Mouse (Mus musculus) midbrain, embryonic 11.5 days (tissue): Measurements from ENCODE around the gene Prss36. TPM values are rescaled to one million over a fixed set of nuclear protein-coding genes. Genes with fewer than 3 reads are reported as not detected.

ENCODE experiments used
- ATAC-seq: fragments of 200-750 bp; cut with Nextera tagmentation; 2 replicates; pipeline ENCODE4 v1.8.0; 2017; ENCODE audit warnings: moderate TSS enrichment, moderate library complexity; ENCODE audit not compliant: low FRiP score
- DNase-seq: peaks from one replicate; pipeline ENCODE4 v3.0.0; 2015; ENCODE audit warnings: low spot score; ENCODE audit errors: missing footprints
- H3K27ac ChIP-seq: fragments of 300-500 bp; sonication (generic); 2 replicates; pipeline ENCODE4 v1.5.1; 2014; ENCODE audit warnings: low read depth, low read length
- H3K27me3 ChIP-seq: fragments of 300-500 bp; sonication (generic); 2 replicates; pipeline ENCODE4 v1.6.1; 2014; ENCODE audit warnings: mild to moderate bottlenecking, low read length, moderate library complexity, mixed read lengths; ENCODE audit not compliant: control insufficient read depth, insufficient read depth
- H3K36me3 ChIP-seq: fragments of 300-500 bp; sonication (generic); 2 replicates; pipeline ENCODE4 v1.6.1; 2014; ENCODE audit warnings: mild to moderate bottlenecking, low read length, moderate library complexity, mixed read lengths; ENCODE audit not compliant: control insufficient read depth, insufficient read depth
- H3K4me1 ChIP-seq: fragments of 300-500 bp; sonication (generic); 2 replicates; pipeline ENCODE4 v1.6.1; 2014; ENCODE audit warnings: low read length; ENCODE audit not compliant: control insufficient read depth, insufficient read depth
- H3K4me2 ChIP-seq: fragments of 300-500 bp; sonication (generic); 2 replicates; pipeline ENCODE4 v1.6.1; 2014; ENCODE audit warnings: mild to moderate bottlenecking, moderate library complexity
- H3K4me3 ChIP-seq: fragments of 300-500 bp; sonication (generic); 2 replicates; pipeline ENCODE4 v1.5.1; 2014; ENCODE audit warnings: low read depth, low read length
- H3K9ac ChIP-seq: fragments of 300-500 bp; sonication (generic); 2 replicates; pipeline ENCODE4 v1.6.1; 2014; ENCODE audit warnings: low read length
- H3K9me3 ChIP-seq: fragments of 300-500 bp; sonication (generic); 2 replicates; pipeline ENCODE4 v1.6.1; 2016; ENCODE audit warnings: low read length; ENCODE audit not compliant: control insufficient read depth
- WGBS: fragments of 180-500 bp; shearing (Covaris S2); extraction: QIAGEN DNeasy Blood & Tissue Kit; methylation state at CpG from one replicate; pipeline ENCODE4 v1.1.7; 2014; 5-methylcytosine and 5-hydroxymethylcytosine counted together
- polyA plus RNA-seq: library from polyadenylated mRNA; unstranded; fragments of >200 nt; fragmentation: Nextera tagmentation; extraction: Ambion mirVana; gene quantifications from 2 replicates; pipeline ENCODE4 v1.2.1, GENCODE M21; 2014

The Prss36 gene
- polyA plus RNA-seq, 1 experiment from 2014 or later, result 9.6 TPM

GRCm38 (mm10) chr7:127927726-127928125, 18.8 kb downstream of the Prss36 start:
- H3K4me1 ChIP-seq, result peaks cover 9% of the 10 kb centered on the region
- H3K27me3 ChIP-seq, result peaks cover 11% of the 10 kb centered on the region; the same call in 1 of the 2 replicates
- ATAC-seq, result no peak
- WGBS, result 82% methylated on average over 11 of the region's 11 CpGs
- DNase-seq, result no peak
- no peak overlapping the region for H3K9ac ChIP-seq
- H3K36me3 ChIP-seq, result peaks cover 3% of the 10 kb centered on the region; the same call in 1 of the 2 replicates
- no peak overlapping the region for H3K27ac ChIP-seq
- no peak overlapping the region for H3K4me3 ChIP-seq
- H3K4me2 ChIP-seq, result no peak overlapping the region
- H3K9me3 ChIP-seq, result no peaks in the 10 kb centered on the region

GRCm38 (mm10) chr7:127926846-127927245, 19.7 kb downstream of the Prss36 start:
- ATAC-seq, result no peak

DNA sequence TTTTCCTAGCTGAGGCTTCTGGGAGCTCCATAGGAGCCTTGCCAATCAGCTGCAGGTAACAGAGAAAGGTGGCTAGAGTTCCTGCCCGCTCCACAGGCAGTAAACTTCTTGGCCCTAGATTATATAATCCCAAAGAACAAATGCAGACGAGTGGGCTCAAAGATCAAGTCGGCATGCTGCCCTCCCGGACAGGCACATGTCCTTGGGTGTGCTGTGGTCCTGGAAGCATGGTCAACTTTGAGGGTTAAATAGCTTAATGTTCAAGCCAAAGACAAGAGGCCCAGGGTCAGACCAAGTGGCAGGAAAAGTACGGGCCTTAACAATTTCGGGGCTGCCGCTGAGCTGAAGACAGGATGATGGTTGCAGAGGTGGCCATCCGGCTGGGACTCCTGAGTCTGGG, 20.5 kb downstream of the Prss36 start:
- Histone ChIP-seq H3K36me3 (peaks cover 3% of the 10 kb centered on the region; the same call in 1 of the 2 replicates), H3K4me1 (no peaks in the 10 kb centered on the region), H3K4me2 (no peak overlapping the region), H3K27ac (no peak overlapping the region), H3K27me3 (peaks cover 11% of the 10 kb centered on the region; the same call in 1 of the 2 replicates), H3K4me3 (no peak overlapping the region), H3K9me3 (no peaks in the 10 kb centered on the region), H3K9ac (no peak overlapping the region)
- DNase-seq (no peak), ATAC-seq (no peak)
- WGBS, result 87% methylated on average over 8 of the region's 8 CpGs

More at GRCm38 (mm10) chr7:127926846-127927245, 19.7 kb downstream of the Prss36 start:
- DNase-seq, result peak; percentile 39
- Histone ChIP-seq H3K9me3 (no peaks in the 10 kb centered on the region), H3K36me3 (peaks cover 3% of the 10 kb centered on the region; the same call in 1 of the 2 replicates), H3K9ac (no peak overlapping the region), H3K27ac (no peak overlapping the region), H3K4me1 (peaks cover 3% of the 10 kb centered on the region; the same call in 1 of the 2 replicates), H3K27me3 (peaks cover 11% of the 10 kb centered on the region; the same call in 1 of the 2 replicates), H3K4me3 (no peak overlapping the region), H3K4me2 (no peak overlapping the region)
- WGBS, result 93% methylated on average over 11 of the region's 11 CpGs

GRCm38 (mm10) chr7:127925252-127925651, 21.3 kb downstream of the Prss36 start:
- peaks cover 3% of the 10 kb centered on the region; the same call in 1 of the 2 replicates for H3K36me3 ChIP-seq
- H3K4me2 ChIP-seq, result no peak overlapping the region
- H3K9me3 ChIP-seq, result no peaks in the 10 kb centered on the region
- no peaks in the 10 kb centered on the region for H3K4me1 ChIP-seq
- no peak overlapping the region for H3K27ac ChIP-seq
- no peak for ATAC-seq
- no peak overlapping the region for H3K4me3 ChIP-seq
- H3K27me3 ChIP-seq, result peaks cover 11% of the 10 kb centered on the region; the same call in 1 of the 2 replicates
- 67% methylated on average over 5 of the region's 5 CpGs for WGBS
- no peak overlapping the region for H3K9ac ChIP-seq
- DNase-seq, result no peak

DNA sequence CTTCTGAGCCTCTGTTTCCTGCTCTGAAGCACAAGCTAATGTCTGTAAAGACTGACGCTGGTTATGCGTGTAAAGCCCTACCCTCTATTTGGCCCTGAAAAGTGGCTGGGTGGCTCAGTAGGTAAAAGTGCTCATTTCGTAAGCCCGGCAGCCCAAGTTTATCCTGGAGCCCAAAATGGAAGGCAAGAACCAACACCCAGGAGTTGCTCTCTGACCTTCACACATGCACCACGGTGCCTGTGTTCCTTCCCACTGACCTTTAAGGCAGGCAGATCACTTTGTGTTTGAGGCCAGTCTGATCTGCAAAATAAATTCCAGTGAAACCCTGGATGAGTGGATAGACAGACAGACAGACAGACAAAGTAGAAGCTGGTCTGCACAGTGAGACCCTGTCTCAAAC, 22.8 kb downstream of the Prss36 start:
- Histone ChIP-seq H3K4me2 (no peak overlapping the region), H3K27ac (no peak overlapping the region), H3K4me1 (no peaks in the 10 kb centered on the region), H3K9me3 (no peaks in the 10 kb centered on the region), H3K9ac (no peak overlapping the region), H3K27me3 (peaks cover 3% of the 10 kb centered on the region; the same call in 1 of the 2 replicates), H3K36me3 (peaks cover 3% of the 10 kb centered on the region; the same call in 1 of the 2 replicates), H3K4me3 (no peak overlapping the region)
- ATAC-seq (no peak), DNase-seq (no peak)
- 90% methylated on average over 5 of the region's 5 CpGs for WGBS

GRCm38 (mm10) chr7:127922451-127923275, 23.9 kb downstream of the Prss36 start:
- peaks cover 3% of the 10 kb centered on the region; the same call in 1 of the 2 replicates for H3K36me3 ChIP-seq
- H3K4me2 ChIP-seq, result no peak overlapping the region
- 86% methylated on average over 6 of the region's 6 CpGs for WGBS
- no peaks in the 10 kb centered on the region for H3K27me3 ChIP-seq
- no peak overlapping the region for H3K27ac ChIP-seq
- no peaks in the 10 kb centered on the region for H3K4me1 ChIP-seq
- H3K4me3 ChIP-seq, result no peak overlapping the region
- no peak for DNase-seq
- no peak for ATAC-seq
- H3K9me3 ChIP-seq, result no peaks in the 10 kb centered on the region
- H3K9ac ChIP-seq, result no peak overlapping the region

DNA sequence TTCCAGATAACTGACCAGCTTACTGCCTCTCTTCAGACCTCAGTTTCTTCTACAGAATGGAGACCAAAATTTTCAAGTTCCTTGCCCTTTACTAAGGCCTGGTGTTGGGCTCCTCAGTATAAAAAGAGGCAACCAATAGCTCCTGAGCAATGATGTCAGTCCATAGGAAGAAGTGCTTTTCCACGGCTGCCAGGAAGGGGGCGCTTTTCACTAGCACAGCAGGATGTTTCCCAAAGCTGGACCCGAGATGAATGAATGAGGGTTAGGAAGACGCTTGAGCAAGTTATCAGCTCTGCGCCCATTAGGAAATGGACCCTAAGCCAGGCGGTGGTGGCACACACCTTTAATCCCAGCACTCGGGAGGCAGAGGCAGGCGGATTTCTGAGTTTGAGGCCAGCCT, 25.0 kb downstream of the Prss36 start:
- Histone ChIP-seq H3K4me2 (no peak overlapping the region), H3K4me3 (no peak overlapping the region), H3K4me1 (no peaks in the 10 kb centered on the region), H3K27ac (no peak overlapping the region), H3K9ac (no peak overlapping the region), H3K9me3 (no peaks in the 10 kb centered on the region), H3K36me3 (peaks cover 3% of the 10 kb centered on the region; the same call in 1 of the 2 replicates), H3K27me3 (no peaks in the 10 kb centered on the region)
- no peak for DNase-seq
- 62% methylated on average over 7 of the region's 8 CpGs for WGBS
- no peak for ATAC-seq

DNA sequence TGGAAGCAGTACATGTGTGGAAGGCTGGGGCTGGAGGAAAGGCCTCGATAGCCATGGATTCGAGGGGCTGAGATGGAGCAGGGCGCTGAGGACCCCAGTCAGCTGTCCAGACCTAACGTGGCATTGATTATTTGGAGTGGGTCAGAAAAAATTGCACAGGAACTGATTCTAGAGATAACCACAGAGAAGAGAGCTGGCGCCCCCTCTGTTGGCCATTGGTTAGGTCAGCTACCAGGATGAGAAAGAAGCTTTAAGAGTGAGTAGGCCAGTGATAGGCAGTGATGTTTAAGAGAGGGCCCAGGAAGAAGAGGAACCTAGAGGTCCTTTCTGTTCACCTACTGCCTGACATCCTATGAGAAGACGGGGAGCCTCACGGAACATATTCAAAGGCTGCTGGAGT, 27.2 kb downstream of the Prss36 start:
- ATAC-seq (no peak), DNase-seq (no peak)
- Histone ChIP-seq H3K4me3 (no peak overlapping the region), H3K27ac (no peak overlapping the region), H3K4me2 (no peak overlapping the region), H3K36me3 (peaks cover 5% of the 10 kb centered on the region), H3K9me3 (no peaks in the 10 kb centered on the region), H3K9ac (no peak overlapping the region), H3K27me3 (no peaks in the 10 kb centered on the region), H3K4me1 (no peaks in the 10 kb centered on the region)
- 72% methylated on average over 7 of the region's 7 CpGs for WGBS

DNA sequence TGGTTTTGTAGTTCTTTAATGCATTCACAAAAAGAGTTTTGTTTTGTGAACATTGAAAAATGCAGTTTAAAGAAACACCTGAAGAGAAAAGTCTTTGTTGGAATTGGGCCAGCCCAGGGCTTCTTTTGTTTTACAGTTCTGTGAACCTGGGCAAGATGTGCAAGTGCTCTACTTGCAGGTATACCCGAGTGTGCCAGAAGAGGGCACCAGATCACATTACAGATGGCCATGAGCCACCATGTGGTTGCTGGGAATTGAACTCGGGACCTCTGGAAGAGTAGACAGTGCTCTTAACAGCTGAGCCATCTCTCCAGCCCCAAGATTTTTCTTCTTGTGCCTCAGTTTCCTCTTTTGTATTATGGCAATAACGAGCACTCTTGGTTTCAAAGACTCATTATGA, 28.3 kb downstream of the Prss36 start:
- Histone ChIP-seq H3K4me3 (no peak overlapping the region), H3K4me1 (peaks cover under 1% of the 10 kb centered on the region), H3K4me2 (no peak overlapping the region), H3K9me3 (no peaks in the 10 kb centered on the region), H3K27me3 (no peaks in the 10 kb centered on the region), H3K36me3 (peaks cover 5% of the 10 kb centered on the region; the same call in 1 of the 2 replicates), H3K27ac (no peak overlapping the region), H3K9ac (no peak overlapping the region)
- ATAC-seq (no peak), DNase-seq (peak; percentile 88)
- 64% methylated on average over 3 of the region's 3 CpGs for WGBS
